Mouse (Mus musculus): ENCODE measurements around the gene Gm20835. TPM values are rescaled to one million over a fixed set of nuclear protein-coding genes. Genes with fewer than 3 reads are reported as not detected.
"Not testable (repeated sequence)": the region's sequence is repeated elsewhere in the genome, so short reads cannot be mapped to it uniquely, and the experiment has no call there.

Gm20835 gene
- not detected in 2 replicates for polyA plus RNA-seq (2012; rRNA removed)
- not detected in 2 replicates for polyA plus RNA-seq (2014; fragmentation: Nextera tagmentation; extraction: Ambion mirVana)

DNA sequence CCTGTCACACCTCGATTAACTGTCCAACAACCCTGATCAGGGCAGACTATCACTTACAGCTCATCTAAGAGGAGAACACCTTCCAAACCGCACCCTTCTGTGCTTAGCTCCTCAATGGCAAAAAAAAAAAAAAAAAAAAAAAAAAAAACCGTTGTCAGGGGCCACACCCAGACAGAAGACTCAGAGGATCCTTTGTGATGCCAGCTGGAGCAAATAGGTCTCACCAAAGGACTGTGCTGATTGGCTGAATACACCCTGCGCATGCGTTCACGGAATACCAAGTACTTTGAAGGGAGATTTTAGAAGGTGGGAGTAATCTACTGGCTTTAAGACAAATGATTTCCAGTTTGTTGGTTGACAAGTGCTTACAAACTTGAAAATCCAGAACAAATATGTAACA lies at the start of gene Gm20835:
Gene Gm20835, minus strand, starts transcription at position 101 of the 400 bp plus-strand sequence.
- H3K4me2 ChIP-seq (ENCODE audit: low read depth); H3K27me3 ChIP-seq (ENCODE audit: control insufficient read depth, insufficient read depth, low read length); ATAC-seq (ENCODE audit: insufficient read depth); DNase-seq (ENCODE audit: low read depth in 3 of 3, low spot score in 3 of 3); H3K4me1 ChIP-seq (replicated peaks; ENCODE audit: control insufficient read depth in 2 of 2, insufficient read depth in 2 of 2, low read length in 1 of 2); H3K9ac ChIP-seq (replicated peaks); H3K4me3 ChIP-seq (ENCODE audit: insufficient read depth in 1 of 2, low read depth in 2 of 2, low read length in 2 of 2); H3K36me3 ChIP-seq (replicated peaks; ENCODE audit: control insufficient read depth, insufficient read depth, low read depth); H3K27ac ChIP-seq; H3K9me3 ChIP-seq (ENCODE audit: control insufficient read depth, low read length): not testable (repeated sequence)
- no CpG with 5 or more reads among the region's 6 CpGs for WGBS (ENCODE audit: insufficient replicate concordance)

Measured in liver, embryonic 14.5 days (tissue).